Mouse (Mus musculus): ENCODE measurements around the gene Sec63. TPM values are rescaled to one million over a fixed set of nuclear protein-coding genes. Genes with fewer than 3 reads are reported as not detected.
A peak's percentile ranks its signal among the peaks of the same experiment; 100 is the strongest.

The Sec63 gene
- polyA plus RNA-seq, 1 experiment = 11.8 TPM

- DNase-seq = no peak
- whole genome bisulfite sequencing = 83% methylated on average over 5 of the region's 5 CpGs
- no peak overlapping the region for H3K4me3 ChIP-seq (ENCODE audit: insufficient read depth, low read depth, low read length)
- H3K36me3 ChIP-seq (ENCODE audit: control insufficient read depth, insufficient read depth, low read length) = peaks cover 6% of the 10 kb centered on the region
- TF ChIP-seq CTCF (conservative IDR thresholded peaks at IDR 0.05; ENCODE audit: insufficient read depth, insufficient read length, low read depth, low read length) = no peak
- no peak for TF ChIP-seq POLR2A (IDR thresholded peaks at IDR 0.05; ENCODE audit: low read depth, low read length)
- no peak overlapping the region for H3K27ac ChIP-seq (ENCODE audit: insufficient read depth, low read depth, low read length)
- no peaks in the 10 kb centered on the region for H3K4me1 ChIP-seq (ENCODE audit: control insufficient read depth, insufficient read depth, low read length)
- no peaks in the 10 kb centered on the region for H3K27me3 ChIP-seq (replicated peaks; ENCODE audit: control insufficient read depth, insufficient read depth, low read length)
Measured at GRCm38 (mm10) chr10:42827155-42827554, 65.9 kb downstream of the Sec63 start.

- Histone ChIP-seq H3K36me3 (ENCODE audit: control insufficient read depth, insufficient read depth, low read length) (peaks cover 6% of the 10 kb centered on the region), H3K4me1 (ENCODE audit: control insufficient read depth, insufficient read depth, low read length) (no peaks in the 10 kb centered on the region), H3K4me3 (ENCODE audit: insufficient read depth, low read depth, low read length) (no peak overlapping the region), H3K27ac (ENCODE audit: insufficient read depth, low read depth, low read length) (no peak overlapping the region), H3K27me3 (replicated peaks; ENCODE audit: control insufficient read depth, insufficient read depth, low read length) (no peaks in the 10 kb centered on the region)
- WGBS = 69% methylated on average over 2 of the region's 2 CpGs
- no peak for DNase-seq
- TF ChIP-seq POLR2A (IDR thresholded peaks at IDR 0.05; ENCODE audit: low read depth, low read length) (no peak), CTCF (conservative IDR thresholded peaks at IDR 0.05; ENCODE audit: insufficient read depth, insufficient read length, low read depth, low read length) (no peak)
Measured at GRCm38 (mm10) chr10:42830007-42830406, 68.7 kb downstream of the Sec63 start.

- Histone ChIP-seq H3K4me1 (ENCODE audit: control insufficient read depth, insufficient read depth, low read length) (no peaks in the 10 kb centered on the region), H3K27me3 (replicated peaks; ENCODE audit: control insufficient read depth, insufficient read depth, low read length) (no peaks in the 10 kb centered on the region), H3K27ac (ENCODE audit: insufficient read depth, low read depth, low read length) (no peak overlapping the region), H3K36me3 (ENCODE audit: control insufficient read depth, insufficient read depth, low read length) (peaks cover 6% of the 10 kb centered on the region), H3K4me3 (ENCODE audit: insufficient read depth, low read depth, low read length) (no peak overlapping the region)
- no peak for DNase-seq
- no peak for TF ChIP-seq POLR2A (IDR thresholded peaks at IDR 0.05; ENCODE audit: low read depth, low read length)
- TF ChIP-seq CTCF (conservative IDR thresholded peaks at IDR 0.05; ENCODE audit: insufficient read depth, insufficient read length, low read depth, low read length) = no peak
- WGBS = 43% methylated on average over 6 of the region's 6 CpGs
Measured at GRCm38 (mm10) chr10:42830409-42830808, 69.1 kb downstream of the Sec63 start.

GRCm38 (mm10) chr10:42832677-42833076, 71.4 kb downstream of the Sec63 start:
- Histone ChIP-seq H3K27me3 (replicated peaks; ENCODE audit: control insufficient read depth, insufficient read depth, low read length) (no peaks in the 10 kb centered on the region), H3K4me3 (ENCODE audit: insufficient read depth, low read depth, low read length) (no peak overlapping the region), H3K27ac (ENCODE audit: insufficient read depth, low read depth, low read length) (no peak overlapping the region), H3K36me3 (ENCODE audit: control insufficient read depth, insufficient read depth, low read length) (peaks cover 6% of the 10 kb centered on the region), H3K4me1 (ENCODE audit: control insufficient read depth, insufficient read depth, low read length) (no peaks in the 10 kb centered on the region)
- no peak for TF ChIP-seq POLR2A (IDR thresholded peaks at IDR 0.05; ENCODE audit: low read depth, low read length)
- peak; percentile 26; the same call in 1 of the 2 replicates for TF ChIP-seq CTCF (conservative IDR thresholded peaks at IDR 0.05; ENCODE audit: insufficient read depth, insufficient read length, low read depth, low read length)
- WGBS = 58% methylated on average over 4 of the region's 4 CpGs
- DNase-seq = peak; percentile 12

- Histone ChIP-seq H3K27me3 (replicated peaks; ENCODE audit: control insufficient read depth, insufficient read depth, low read length) (no peaks in the 10 kb centered on the region), H3K36me3 (ENCODE audit: control insufficient read depth, insufficient read depth, low read length) (peaks cover 3% of the 10 kb centered on the region), H3K4me1 (ENCODE audit: control insufficient read depth, insufficient read depth, low read length) (no peaks in the 10 kb centered on the region), H3K4me3 (ENCODE audit: insufficient read depth, low read depth, low read length) (no peak overlapping the region), H3K27ac (ENCODE audit: insufficient read depth, low read depth, low read length) (no peak overlapping the region)
- TF ChIP-seq POLR2A (IDR thresholded peaks at IDR 0.05; ENCODE audit: low read depth, low read length) = no peak
- TF ChIP-seq CTCF (conservative IDR thresholded peaks at IDR 0.05; ENCODE audit: insufficient read depth, insufficient read length, low read depth, low read length) = no peak
- no peak for DNase-seq
- WGBS = 81% methylated on average over 4 of the region's 4 CpGs
Measured at GRCm38 (mm10) chr10:42833871-42834727, 72.8 kb downstream of the Sec63 start.

GRCm38 (mm10) chr10:42838106-42838505, 76.8 kb downstream of the Sec63 start:
- Histone ChIP-seq H3K27ac (ENCODE audit: insufficient read depth, low read depth, low read length) (no peak overlapping the region), H3K27me3 (replicated peaks; ENCODE audit: control insufficient read depth, insufficient read depth, low read length) (no peaks in the 10 kb centered on the region), H3K4me1 (ENCODE audit: control insufficient read depth, insufficient read depth, low read length) (no peaks in the 10 kb centered on the region), H3K4me3 (ENCODE audit: insufficient read depth, low read depth, low read length) (no peak overlapping the region), H3K36me3 (ENCODE audit: control insufficient read depth, insufficient read depth, low read length) (peaks cover under 1% of the 10 kb centered on the region)
- DNase-seq = no peak
- WGBS = 77% methylated on average over 4 of the region's 4 CpGs
- TF ChIP-seq POLR2A (IDR thresholded peaks at IDR 0.05; ENCODE audit: low read depth, low read length) (no peak), CTCF (conservative IDR thresholded peaks at IDR 0.05; ENCODE audit: insufficient read depth, insufficient read length, low read depth, low read length) (no peak)

- no peaks in the 10 kb centered on the region for H3K27me3 ChIP-seq (replicated peaks; ENCODE audit: control insufficient read depth, insufficient read depth, low read length)
- H3K36me3 ChIP-seq (ENCODE audit: control insufficient read depth, insufficient read depth, low read length) = no peaks in the 10 kb centered on the region
- H3K4me3 ChIP-seq (ENCODE audit: insufficient read depth, low read depth, low read length) = no peak overlapping the region
- no peak overlapping the region for H3K27ac ChIP-seq (ENCODE audit: insufficient read depth, low read depth, low read length)
- H3K4me1 ChIP-seq (ENCODE audit: control insufficient read depth, insufficient read depth, low read length) = no peaks in the 10 kb centered on the region
- WGBS = 96% methylated on average over 2 of the region's 2 CpGs
- TF ChIP-seq CTCF (conservative IDR thresholded peaks at IDR 0.05; ENCODE audit: insufficient read depth, insufficient read length, low read depth, low read length) = no peak
- no peak for TF ChIP-seq POLR2A (IDR thresholded peaks at IDR 0.05; ENCODE audit: low read depth, low read length)
- DNase-seq = no peak
Measured at GRCm38 (mm10) chr10:42838736-42839135, 77.4 kb downstream of the Sec63 start.

All from kidney, adult 2 months (tissue).